Mouse (Mus musculus): ENCODE results near the gene Dusp28.

DNA sequence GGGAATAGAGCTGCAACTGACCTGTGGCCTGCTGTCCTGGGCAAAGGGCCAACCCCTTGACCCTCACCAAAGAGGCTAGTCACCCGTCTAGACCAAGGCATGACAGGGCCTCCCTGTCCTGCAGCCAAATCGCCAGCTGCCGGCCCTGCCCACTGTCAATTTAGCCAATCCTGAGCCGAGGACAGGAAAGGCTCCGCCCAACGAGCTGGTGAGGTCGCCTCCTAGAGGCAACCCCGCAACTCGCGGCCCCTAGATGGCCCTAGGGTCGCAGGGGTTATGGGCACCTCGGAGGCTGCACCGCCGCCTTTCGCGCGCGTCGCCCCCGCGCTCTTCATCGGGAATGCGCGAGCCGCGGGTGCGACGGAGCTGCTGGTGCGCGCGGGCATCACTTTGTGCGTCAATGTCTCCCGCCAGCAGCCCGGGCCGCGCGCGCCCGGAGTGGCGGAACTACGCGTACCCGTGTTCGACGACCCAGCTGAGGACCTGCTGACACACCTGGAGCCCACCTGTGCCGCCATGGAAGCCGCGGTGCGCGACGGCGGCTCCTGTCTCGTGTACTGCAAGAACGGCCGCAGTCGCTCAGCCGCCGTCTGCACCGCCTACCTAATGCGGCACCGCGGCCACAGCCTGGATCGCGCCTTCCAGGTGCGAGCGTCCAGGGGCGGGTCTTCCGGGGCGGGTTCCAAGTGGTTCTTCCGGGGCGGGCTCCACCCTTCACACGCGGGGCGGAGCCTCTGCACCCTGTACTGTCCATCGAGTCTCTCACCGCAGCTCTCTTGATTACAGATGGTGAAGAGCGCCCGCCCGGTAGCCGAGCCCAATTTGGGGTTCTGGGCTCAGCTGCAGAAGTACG lies at the start of gene Dusp28:
- TF ChIP-seq EP300 (IDR thresholded peaks at IDR 0.05; ENCODE audit: insufficient read depth, low read depth, low read length) (no peak), POLR2A (IDR thresholded peaks at IDR 0.05; ENCODE audit: insufficient read depth, low read length) (peak; percentile 58)
